Mouse (Mus musculus) liver, embryonic 13.5 days (tissue): Measurements from ENCODE around the gene Scamp1. TPM values are rescaled to one million over a fixed set of nuclear protein-coding genes. Genes with fewer than 3 reads are reported as not detected.
A peak's percentile ranks its signal among the peaks of the same experiment; 100 is the strongest.

Experiments used
- ATAC-seq: fragments of 200-750 bp; cut with Nextera tagmentation; 2 replicates; pipeline ENCODE4 v1.8.0; 2017; ENCODE audit warnings: low read depth, mild to moderate bottlenecking, moderate number of reproducible peaks, moderate library complexity
- DNase-seq: peaks from one replicate; pipeline ENCODE4 v3.0.0; 2022
- H3K27ac ChIP-seq: fragments of 300-500 bp; sonication (generic); 2 replicates; pipeline ENCODE4 v1.5.1; 2015; ENCODE audit warnings: moderate library complexity, mild to moderate bottlenecking, inconsistent platforms
- H3K27me3 ChIP-seq: fragments of 300-500 bp; sonication (generic); 2 replicates; pipeline ENCODE4 v1.6.1; 2015; ENCODE audit warnings: mild to moderate bottlenecking, inconsistent platforms
- H3K36me3 ChIP-seq: fragments of 300-500 bp; sonication (generic); 2 replicates; pipeline ENCODE4 v1.6.1; 2015; ENCODE audit warnings: mild to moderate bottlenecking, inconsistent platforms
- H3K4me1 ChIP-seq: fragments of 300-500 bp; sonication (generic); replicated peaks from 2 replicates; pipeline ENCODE4 v1.6.1; 2015; ENCODE audit warnings: inconsistent platforms
- H3K4me2 ChIP-seq: fragments of 300-500 bp; sonication (generic); 2 replicates; pipeline ENCODE4 v1.6.1; 2015; ENCODE audit warnings: inconsistent platforms, mild to moderate bottlenecking, moderate library complexity
- H3K4me3 ChIP-seq: fragments of 300-500 bp; sonication (generic); replicated peaks from 2 replicates; pipeline ENCODE4 v1.5.1; 2015; ENCODE audit warnings: mild to moderate bottlenecking, inconsistent platforms
- H3K9ac ChIP-seq: fragments of 300-500 bp; sonication (generic); 2 replicates; pipeline ENCODE4 v1.6.1; 2015; ENCODE audit warnings: mild to moderate bottlenecking, inconsistent platforms
- H3K9me3 ChIP-seq: fragments of 300-500 bp; sonication (generic); replicated peaks from 2 replicates; pipeline ENCODE4 v1.6.1; 2016; ENCODE audit warnings: inconsistent platforms
- WGBS: fragments of 180-500 bp; shearing (Covaris S2); methylation state at CpG from one replicate; pipeline ENCODE4 v1.1.7; 2015; ENCODE audit not compliant: insufficient replicate concordance; 5-methylcytosine and 5-hydroxymethylcytosine counted together
- polyA plus RNA-seq: library from polyadenylated mRNA; unstranded; fragments of >200 nt; fragmentation: Nextera tagmentation; extraction: Ambion mirVana; gene quantifications from 2 replicates; pipeline ENCODE4 v1.2.1, GENCODE M21; 2015

Gene Scamp1
- polyA plus RNA-seq, 1 experiment from 2014 or later, result 8.0 TPM

DNA sequence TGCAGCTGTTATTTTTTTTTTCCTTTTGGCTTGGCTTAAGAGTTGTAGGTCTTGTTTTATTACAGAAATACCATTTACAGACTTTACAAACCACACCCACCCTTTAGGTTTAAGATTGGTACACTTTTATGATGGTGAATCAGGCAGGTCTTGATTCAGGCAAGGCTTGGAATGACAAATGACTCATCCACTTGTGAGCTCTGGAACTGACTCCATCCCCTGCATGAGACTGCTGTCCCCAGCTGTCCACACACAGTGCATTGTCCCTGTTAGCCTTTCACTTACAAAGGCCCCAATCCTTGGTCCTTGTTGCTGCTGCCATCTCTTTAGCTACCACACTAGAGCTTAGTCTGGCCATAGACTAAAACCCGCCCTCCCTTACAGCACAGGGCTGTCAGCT lies 95.3 kb downstream of the Scamp1 start:
- DNase-seq (no peak), ATAC-seq (no peak)
- Histone ChIP-seq H3K9me3 (no peaks in the 10 kb centered on the region), H3K27ac (no peak overlapping the region), H3K36me3 (no peaks in the 10 kb centered on the region), H3K4me2 (no peak overlapping the region), H3K4me3 (no peak overlapping the region), H3K27me3 (no peaks in the 10 kb centered on the region), H3K4me1 (0 out of 2 replicates have a peak, but pooled peaks cover 2% of the 10 kb centered on the region), H3K9ac (no peak overlapping the region)
- WGBS, result 80% methylated on average over 1 of the region's 1 CpGs

DNA sequence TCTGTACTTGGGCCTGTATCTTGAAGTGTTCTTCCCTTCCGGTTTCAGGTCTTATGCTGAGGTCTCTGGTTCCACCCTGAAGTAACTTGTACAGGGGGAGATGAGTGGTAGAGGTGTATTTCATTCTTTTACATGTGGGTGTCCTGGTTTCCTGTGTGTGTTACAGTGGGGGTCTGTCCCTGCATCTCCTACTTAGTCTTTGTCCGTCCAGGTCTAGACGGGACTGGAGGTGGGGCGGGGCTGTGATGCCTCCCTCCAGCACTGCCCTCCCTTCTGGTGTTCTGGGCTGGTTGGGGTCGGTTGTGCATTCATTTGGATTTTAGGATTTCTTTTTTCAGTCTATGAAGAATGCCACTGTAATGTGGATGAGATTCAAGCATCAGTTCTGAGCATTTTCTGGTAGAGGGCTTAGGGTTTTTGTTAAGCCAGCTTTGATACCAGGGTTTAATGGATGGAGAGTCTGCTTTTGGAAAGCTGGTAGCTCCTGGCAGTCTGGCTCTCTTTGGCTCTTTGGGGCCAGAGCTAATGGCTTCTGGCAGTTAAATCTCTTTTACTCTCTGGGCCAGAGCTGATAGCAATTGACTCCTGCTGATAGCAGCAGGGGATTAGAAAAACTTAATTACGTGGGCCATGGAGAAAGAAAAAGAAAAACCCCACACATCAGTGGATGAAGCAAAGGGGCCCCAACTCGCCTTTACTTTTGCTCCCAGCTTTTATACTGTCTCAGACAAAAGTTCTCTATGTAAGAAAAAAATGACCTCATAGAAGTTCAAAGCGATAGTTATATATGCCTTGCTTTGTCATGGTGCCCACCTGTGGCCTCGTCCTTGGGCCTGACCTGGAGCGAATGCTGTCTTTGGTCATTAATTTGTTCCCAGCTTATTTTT lies 97.2 kb downstream of the Scamp1 start:
- Histone ChIP-seq H3K9ac (no peak overlapping the region), H3K4me2 (no peak overlapping the region), H3K36me3 (no peaks in the 10 kb centered on the region), H3K4me3 (no peak overlapping the region), H3K27ac (no peak overlapping the region), H3K9me3 (no peaks in the 10 kb centered on the region), H3K27me3 (no peaks in the 10 kb centered on the region), H3K4me1 (0 out of 2 replicates have a peak, but pooled peaks cover 3% of the 10 kb centered on the region)
- DNase-seq (no peak), ATAC-seq (no peak)
- 65% methylated on average over 10 of the region's 10 CpGs for WGBS

DNA sequence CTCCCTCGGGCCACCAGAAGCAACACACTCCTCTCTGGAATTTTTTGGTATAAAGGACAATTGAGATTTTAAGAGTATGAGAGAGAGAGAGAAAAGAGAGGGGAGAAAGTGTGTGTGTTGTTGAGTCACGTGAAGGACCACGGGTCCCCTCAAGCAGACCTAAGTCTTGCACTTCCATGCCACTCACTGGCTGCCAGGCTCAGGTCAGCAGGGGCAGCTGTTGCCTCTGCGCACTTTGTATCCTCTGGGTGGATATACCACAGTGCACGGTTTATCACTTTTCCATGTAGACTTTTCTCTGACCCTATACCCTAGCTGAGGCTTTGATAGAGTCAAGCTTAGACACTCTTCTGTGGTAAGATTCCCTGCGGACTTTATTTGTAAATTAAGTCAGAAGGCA lies 100.0 kb downstream of the Scamp1 start:
- WGBS, result 73% methylated on average over 5 of the region's 6 CpGs
- DNase-seq (no peak), ATAC-seq (no peak)
- Histone ChIP-seq H3K4me3 (no peak overlapping the region), H3K36me3 (no peaks in the 10 kb centered on the region), H3K9ac (no peak overlapping the region), H3K9me3 (no peaks in the 10 kb centered on the region), H3K4me2 (no peak overlapping the region), H3K4me1 (peaks cover 11% of the 10 kb centered on the region), H3K27ac (no peak overlapping the region), H3K27me3 (no peaks in the 10 kb centered on the region)

DNA sequence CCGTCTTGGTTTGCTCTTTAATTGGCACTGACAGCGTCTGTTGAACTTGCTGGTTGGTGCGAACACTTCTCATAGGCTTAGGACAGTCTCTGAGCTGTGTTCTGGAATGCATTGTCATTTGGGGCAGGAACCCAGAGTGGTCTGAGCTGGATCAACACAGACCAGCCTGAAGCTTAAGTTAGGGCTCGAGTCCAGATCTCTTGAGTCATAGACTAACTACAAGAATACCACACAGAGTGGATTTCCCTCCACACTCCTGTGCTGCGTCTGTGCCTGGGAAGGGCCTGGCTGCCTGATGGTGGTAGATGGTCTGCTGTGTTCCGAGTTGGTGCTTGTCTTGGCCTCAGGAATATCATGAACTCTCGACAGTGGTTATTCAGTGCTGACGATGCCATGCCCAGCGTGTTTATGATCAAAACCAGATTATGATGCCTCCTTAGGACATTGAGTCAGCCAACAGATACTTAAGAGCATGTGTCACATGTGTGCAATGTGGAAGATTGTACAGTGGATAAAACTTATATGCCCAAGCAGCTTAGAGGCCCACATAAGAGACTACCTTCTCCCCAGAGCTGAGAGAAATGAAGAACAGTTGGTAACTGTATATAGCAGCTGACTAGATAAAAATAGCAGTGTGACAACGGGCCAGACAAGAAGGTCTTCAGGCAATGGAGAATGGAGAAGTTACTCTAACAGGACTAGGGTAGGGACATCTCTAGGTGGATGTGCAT lies 100.8 kb downstream of the Scamp1 start:
- H3K9me3 ChIP-seq, result no peaks in the 10 kb centered on the region
- ATAC-seq (no peak), DNase-seq (no peak)
- H3K9ac ChIP-seq, result no peak overlapping the region
- no peaks in the 10 kb centered on the region for H3K27me3 ChIP-seq
- H3K4me3 ChIP-seq, result no peak overlapping the region
- H3K27ac ChIP-seq, result no peak overlapping the region
- WGBS, result 65% methylated on average over 10 of the region's 10 CpGs
- no peak overlapping the region for H3K4me2 ChIP-seq
- H3K36me3 ChIP-seq, result no peaks in the 10 kb centered on the region
- peaks cover 14% of the 10 kb centered on the region for H3K4me1 ChIP-seq

DNA sequence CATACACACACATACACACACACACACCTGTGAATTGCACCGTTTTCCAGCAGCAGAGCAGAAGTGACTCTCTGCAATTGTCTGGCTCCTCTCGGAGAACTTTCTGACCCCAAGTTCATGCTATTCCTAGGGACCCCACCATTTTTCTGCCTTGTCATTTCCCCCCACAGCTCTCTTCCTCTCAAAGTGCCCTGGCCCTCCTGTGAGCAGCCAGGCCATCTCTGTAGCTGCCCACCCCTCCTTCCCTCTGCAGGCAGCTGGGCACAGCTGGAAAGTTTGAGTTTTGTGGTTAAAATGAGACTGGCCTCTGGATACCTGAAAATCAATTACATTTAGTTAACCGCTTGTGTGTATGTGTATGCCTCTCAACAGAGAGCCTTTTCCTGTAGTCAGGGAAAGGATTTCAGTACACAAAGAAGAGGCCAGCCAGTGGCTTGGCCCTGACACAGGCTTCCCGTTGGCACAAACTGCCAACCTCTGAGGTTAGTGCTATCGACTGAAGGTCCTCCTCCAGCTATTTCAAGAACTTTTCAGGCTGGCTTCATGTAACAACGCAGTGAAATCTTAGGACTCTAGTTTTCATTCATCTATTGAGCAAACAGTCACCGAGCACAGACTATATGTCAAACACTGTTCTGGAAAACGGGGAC lies 102.2 kb downstream of the Scamp1 start:
- no peak overlapping the region for H3K4me3 ChIP-seq
- no peak overlapping the region for H3K4me2 ChIP-seq
- H3K27ac ChIP-seq, result no peak overlapping the region
- 59% methylated on average over 8 of the region's 8 CpGs for WGBS
- H3K4me1 ChIP-seq, result peaks cover 14% of the 10 kb centered on the region
- no peak for DNase-seq
- no peaks in the 10 kb centered on the region for H3K27me3 ChIP-seq
- no peak for ATAC-seq
- H3K9ac ChIP-seq, result no peak overlapping the region
- H3K9me3 ChIP-seq, result no peaks in the 10 kb centered on the region
- no peaks in the 10 kb centered on the region for H3K36me3 ChIP-seq

DNA sequence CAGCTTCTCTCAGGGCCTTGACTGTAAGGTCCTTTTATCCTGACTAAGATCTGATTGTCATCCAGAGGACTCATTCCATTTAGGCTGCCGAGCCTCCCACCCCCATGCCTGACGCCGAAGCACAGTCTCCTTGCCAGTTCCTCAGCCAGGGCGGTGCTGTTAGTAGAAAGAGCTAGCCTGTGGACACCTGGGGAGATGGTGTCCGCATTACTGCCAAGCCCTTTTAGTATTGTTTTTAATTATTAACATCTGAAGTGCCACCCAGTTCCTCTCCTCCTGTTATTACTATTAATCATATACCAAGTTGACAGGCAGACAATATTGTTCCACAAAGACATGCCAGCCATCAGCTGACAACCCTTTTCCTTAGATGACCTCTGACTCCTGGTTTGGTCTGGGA lies 103.6 kb downstream of the Scamp1 start:
- H3K9ac ChIP-seq, result no peak overlapping the region
- WGBS, result 78% methylated on average over 5 of the region's 5 CpGs

DNA sequence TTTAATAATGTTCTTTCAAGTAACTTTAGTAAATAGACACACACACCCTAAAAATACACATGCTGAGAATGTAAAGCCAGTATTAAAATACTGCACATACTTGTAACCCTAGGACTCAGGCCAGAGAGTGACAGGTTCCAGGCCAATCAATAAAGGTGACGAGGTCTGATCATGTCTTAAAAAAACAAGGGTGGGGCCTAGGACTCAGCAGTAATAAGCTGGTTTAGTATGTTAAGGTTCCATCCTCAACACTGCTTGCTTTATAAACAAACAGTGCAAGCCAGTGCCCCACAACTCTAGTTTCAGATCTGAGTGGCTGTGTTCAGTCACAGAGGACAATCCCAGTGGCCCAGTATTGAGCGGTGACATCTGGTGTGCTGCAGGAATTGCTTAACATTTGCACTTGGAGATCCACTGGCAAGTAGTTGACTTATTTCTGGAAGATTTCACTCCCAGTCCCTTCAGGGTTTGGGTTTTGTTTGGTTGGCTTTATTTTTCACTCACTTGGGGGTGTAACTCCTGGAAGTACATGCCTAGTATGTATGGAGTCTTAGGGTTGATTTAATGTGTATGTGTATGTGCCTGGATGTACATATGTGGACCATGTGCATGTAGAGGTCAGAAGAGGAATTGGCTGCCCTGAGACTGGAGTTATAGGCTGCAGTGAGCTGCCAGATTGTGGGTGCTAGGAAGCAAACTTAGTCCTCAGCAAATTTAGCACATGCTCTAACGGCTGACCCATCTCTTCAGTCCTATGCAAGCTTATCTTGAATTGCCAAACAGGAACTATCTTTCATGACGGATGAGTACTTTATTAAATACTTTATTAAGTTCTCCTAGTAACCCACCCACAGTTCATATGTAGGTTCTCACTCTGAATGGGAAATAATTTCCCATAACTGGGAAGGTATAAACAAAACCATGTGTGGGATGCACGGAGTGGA lies 104.9 kb downstream of the Scamp1 start:
- no peak overlapping the region for H3K27ac ChIP-seq
- H3K36me3 ChIP-seq, result no peaks in the 10 kb centered on the region
- ATAC-seq, result no peak
- no peaks in the 10 kb centered on the region for H3K9me3 ChIP-seq
- H3K4me3 ChIP-seq, result no peak overlapping the region
- no peak overlapping the region for H3K9ac ChIP-seq
- H3K27me3 ChIP-seq, result no peaks in the 10 kb centered on the region
- peaks cover 25% of the 10 kb centered on the region for H3K4me1 ChIP-seq
- no peak overlapping the region for H3K4me2 ChIP-seq
- no peak for DNase-seq
- WGBS, result 50% methylated on average over 5 of the region's 5 CpGs

More for the DNA sequence above, 103.6 kb downstream of the Scamp1 start:
- Histone ChIP-seq H3K9me3 (no peaks in the 10 kb centered on the region), H3K27ac (no peak overlapping the region), H3K4me2 (no peak overlapping the region), H3K4me1 (peaks cover 13% of the 10 kb centered on the region), H3K27me3 (no peaks in the 10 kb centered on the region), H3K36me3 (no peaks in the 10 kb centered on the region), H3K4me3 (no peak overlapping the region)
- ATAC-seq (no peak), DNase-seq (no peak)

DNA sequence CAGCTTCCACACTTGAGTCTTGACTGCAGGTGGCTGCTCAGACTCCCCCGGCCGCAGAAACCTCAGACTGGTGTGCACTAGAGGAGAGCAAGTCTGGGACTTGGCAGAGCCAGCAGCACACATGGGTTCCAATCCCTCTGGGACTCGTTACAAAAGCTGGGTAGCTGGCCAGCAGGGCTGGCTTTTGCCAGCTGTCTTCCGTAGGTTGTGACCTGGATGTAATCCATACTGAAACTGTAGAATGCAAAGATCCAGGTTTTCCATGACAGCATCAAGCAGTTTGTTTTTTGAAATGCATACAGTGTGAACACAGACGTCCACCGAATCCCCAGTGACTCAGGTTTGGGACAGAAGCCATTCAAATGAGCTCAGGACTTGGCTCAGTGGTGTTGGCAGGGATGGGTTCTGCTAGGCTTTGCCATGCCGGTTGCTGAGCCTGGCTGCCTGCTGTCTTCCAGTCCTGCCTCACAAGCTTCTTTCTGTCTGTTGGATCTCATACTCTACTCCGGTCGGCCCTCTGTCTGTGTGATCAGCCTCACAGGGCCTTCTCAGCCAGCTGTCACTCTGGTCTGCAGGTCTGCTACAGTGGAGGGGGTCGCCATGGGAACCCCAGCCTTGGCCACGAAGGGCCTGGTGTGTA lies 107.1 kb downstream of the Scamp1 start:
- H3K27me3 ChIP-seq, result peaks cover 6% of the 10 kb centered on the region; the same call in 1 of the 2 replicates
- ATAC-seq (no peak), DNase-seq (no peak)
- H3K36me3 ChIP-seq, result no peaks in the 10 kb centered on the region
- H3K27ac ChIP-seq, result no peak overlapping the region
- no peak overlapping the region for H3K4me2 ChIP-seq
- peaks cover 47% of the 10 kb centered on the region for H3K4me1 ChIP-seq
- no peak overlapping the region for H3K4me3 ChIP-seq
- no peak overlapping the region for H3K9ac ChIP-seq
- H3K9me3 ChIP-seq, result no peaks in the 10 kb centered on the region
- WGBS, result 69% methylated on average over 11 of the region's 11 CpGs

DNA sequence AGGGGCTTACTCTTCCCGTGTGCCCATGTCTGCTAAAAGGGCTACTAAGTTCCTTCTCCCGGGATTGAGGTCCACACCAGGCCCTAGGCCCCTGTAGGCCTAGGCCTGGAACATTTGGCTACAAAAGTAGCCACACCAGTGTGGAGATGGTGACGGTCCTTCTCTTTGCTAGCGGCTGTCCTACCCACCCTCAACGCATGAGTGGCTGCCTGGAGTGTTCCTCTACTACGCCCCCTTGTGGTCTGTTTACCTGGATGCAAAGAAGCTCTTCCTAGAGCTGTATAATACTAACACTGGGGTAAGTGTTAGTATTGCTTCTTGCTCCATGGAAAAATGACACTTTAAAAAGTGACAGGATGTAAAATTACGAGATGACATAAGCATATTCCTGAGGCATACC lies 108.5 kb downstream of the Scamp1 start:
- Histone ChIP-seq H3K27me3 (peaks cover 6% of the 10 kb centered on the region; the same call in 1 of the 2 replicates), H3K4me2 (peak overlapping the region; percentile 21; the same call in 1 of the 2 replicates), H3K9ac (no peak overlapping the region), H3K9me3 (no peaks in the 10 kb centered on the region), H3K36me3 (no peaks in the 10 kb centered on the region), H3K4me1 (peaks cover 56% of the 10 kb centered on the region), H3K27ac (no peak overlapping the region), H3K4me3 (no peak overlapping the region)
- no peak for DNase-seq
- WGBS, result 40% methylated on average over 7 of the region's 7 CpGs
- ATAC-seq, result peak; percentile 5; the same call in 1 of the 2 replicates

DNA sequence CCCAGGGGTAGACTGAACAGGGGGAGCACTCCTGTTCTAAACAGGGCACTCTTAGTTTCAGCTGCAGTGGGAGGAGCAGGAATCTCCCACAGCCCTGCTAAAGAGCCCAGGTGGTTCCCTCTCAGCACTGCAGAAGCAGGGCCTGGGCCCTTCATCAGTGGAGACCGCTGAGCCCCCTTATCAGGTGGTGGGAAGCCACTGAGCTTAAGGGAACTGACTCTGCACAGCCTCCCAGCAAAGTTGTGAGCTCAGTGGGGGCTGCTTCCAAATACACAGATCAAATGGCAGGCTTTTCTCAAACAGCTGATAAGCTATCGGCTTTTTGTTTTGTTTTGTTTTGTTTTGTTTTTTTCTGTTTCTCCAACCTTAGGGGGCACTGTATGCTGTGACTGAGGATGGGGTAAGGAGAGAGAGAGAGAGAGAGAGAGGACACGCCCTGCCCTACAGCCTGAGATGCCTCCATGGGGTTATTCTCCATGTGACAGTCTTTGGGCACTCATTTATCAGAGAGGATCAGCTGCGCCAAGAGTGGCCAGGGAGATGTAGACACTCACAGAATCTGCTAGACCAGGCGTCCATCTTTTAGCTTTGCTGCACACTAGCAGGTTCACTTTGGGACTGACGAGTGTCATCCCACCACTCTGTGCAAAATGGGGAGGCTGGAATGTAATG lies 110.1 kb downstream of the Scamp1 start:
- Histone ChIP-seq H3K27ac (peak overlapping the region; percentile 47), H3K9me3 (no peaks in the 10 kb centered on the region), H3K4me3 (peak overlapping the region; percentile 63), H3K4me2 (peak overlapping the region; percentile 89), H3K27me3 (peaks cover 6% of the 10 kb centered on the region; the same call in 1 of the 2 replicates), H3K9ac (peak overlapping the region; percentile 69), H3K4me1 (peaks cover 62% of the 10 kb centered on the region), H3K36me3 (no peaks in the 10 kb centered on the region)
- 22% methylated on average over 6 of the region's 6 CpGs for WGBS
- DNase-seq (no peak), ATAC-seq (peak; percentile 68)
